Mouse (Mus musculus) retina, adult 2 months (tissue): ENCODE results near the gene Psmc2.

Experiments used
- DNase-seq: peaks from one replicate; pipeline ENCODE4 v3.0.0-alpha.2; 2012; ENCODE audit warnings: low read depth, low spot score

Psmc2 gene

GRCm38 (mm10) chr5:21803691-21804188, 18.7 kb downstream of the Psmc2 start:
- DNase-seq, result no peak

- no peak for DNase-seq
Observed at GRCm38 (mm10) chr5:21804837-21805236, 19.8 kb downstream of the Psmc2 start.

- no peak for DNase-seq
Observed at GRCm38 (mm10) chr5:21810924-21811323, 25.8 kb downstream of the Psmc2 start.

- DNase-seq, result no peak
Observed at GRCm38 (mm10) chr5:21813994-21814393, 28.9 kb downstream of the Psmc2 start.

GRCm38 (mm10) chr5:21826370-21826769, 41.3 kb downstream of the Psmc2 start:
- no peak for DNase-seq

GRCm38 (mm10) chr5:21827643-21828042, 42.6 kb downstream of the Psmc2 start:
- DNase-seq, result no peak

GRCm38 (mm10) chr5:21828855-21829254, 43.8 kb downstream of the Psmc2 start:
- DNase-seq, result no peak

- DNase-seq, result no peak
Observed at GRCm38 (mm10) chr5:21831761-21832160, 46.7 kb downstream of the Psmc2 start.

GRCm38 (mm10) chr5:21844676-21845075, 59.6 kb downstream of the Psmc2 start:
- no peak for DNase-seq

GRCm38 (mm10) chr5:21846616-21847290, 61.7 kb downstream of the Psmc2 start:
- DNase-seq, result no peak

- DNase-seq, result no peak
Observed at GRCm38 (mm10) chr5:21847438-21847837, 62.4 kb downstream of the Psmc2 start.

GRCm38 (mm10) chr5:21851679-21852340, 66.7 kb downstream of the Psmc2 start:
- DNase-seq, result no peak
